Mouse (Mus musculus) bone marrow macrophage, adult 2 months (primary cell): ENCODE results near the gene Tfap2b.

ENCODE experiments used
- CTCF ChIP-seq: IDR thresholded peaks from 2 replicates; pipeline ENCODE4 v1.5.1; 2012; ENCODE audit warnings: low read depth, mild to moderate bottlenecking, low read length, moderate library complexity
- POLR2A ChIP-seq: IDR thresholded peaks from 2 replicates; pipeline ENCODE4 v1.6.1; 2012; ENCODE audit warnings: mild to moderate bottlenecking, low read depth, low read length, borderline replicate concordance

DNA sequence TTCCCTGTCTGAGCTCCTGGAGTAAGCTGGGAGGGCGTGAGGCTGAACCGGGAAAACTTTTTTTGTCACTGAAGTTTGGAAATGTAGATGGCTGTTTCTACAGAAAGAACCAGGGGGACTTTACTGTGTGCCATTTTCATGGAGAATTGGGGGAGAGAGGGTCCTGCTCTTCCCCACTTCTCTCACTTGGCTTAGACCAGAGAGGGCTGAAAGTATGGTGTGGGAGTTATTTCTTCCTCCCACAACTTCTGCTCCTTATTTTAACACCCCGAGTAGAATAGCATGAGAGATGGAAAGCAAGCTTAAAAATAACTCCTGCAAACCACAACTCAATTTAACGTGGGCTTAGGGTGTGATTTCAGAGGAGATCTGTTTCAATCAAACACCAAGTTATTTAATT, 4.0 kb downstream of the Tfap2b start:
- TF ChIP-seq CTCF (no peak), POLR2A (no peak)
